Mouse (Mus musculus) heart, postnatal 36 days (tissue): ENCODE data around the gene Col5a1. TPM values are rescaled to one million over a fixed set of nuclear protein-coding genes. Genes with fewer than 3 reads are reported as not detected.

Experiments
- DNase-seq, 2 experiments: peaks; one replicate each; pipeline ENCODE4 v3.0.0; 2021 to 2022
- intact Hi-C: fragments of 180-260 bp; cut with DNase I; formaldehyde crosslinking; loops from one replicate; pipeline ENCODE4 v1.15.1; 2025
- total RNA-seq, 2 experiments: library from RNA; stranded (reverse); gene quantifications; 2 replicates each; pipeline ENCODE4 v1.2.3; 2021

The Col5a1 gene
- total RNA-seq, 2 experiments from 2014 or later: 35.8 to 42.4 TPM

- DNase-seq: no peak
- intact Hi-C loops: no loop called here
Observed at GRCm38 (mm10) chr2:27883276-27883675, 2.9 kb upstream of the Col5a1 start.

GRCm38 (mm10) chr2:27885456-27886147 is 623 bp upstream of the Col5a1 start:
- intact Hi-C loops: loop anchor here (5.0 kb wide), 1 partner anchor 333 kb away; no protein-coding TSS in a partner anchor
- no peak for DNase-seq

- DNase-seq: peak; percentile 56 to 58
- intact Hi-C loops: loop anchor here (1.0 to 5.0 kb wide), 2 partner anchors 115 to 335 kb away; no protein-coding TSS in a partner anchor
Observed at GRCm38 (mm10) chr2:27886608-27887460, 609 bp downstream of the Col5a1 start.

GRCm38 (mm10) chr2:27887461-27888264 is 1.4 kb downstream of the Col5a1 start:
- intact Hi-C loops: loop anchor here (1.0 to 5.0 kb wide), 2 partner anchors 115 to 335 kb away; no protein-coding TSS in a partner anchor
- DNase-seq: no peak

GRCm38 (mm10) chr2:27888603-27889545 is 2.6 kb downstream of the Col5a1 start:
- intact Hi-C loops: loop anchor here (5.0 kb wide), 1 partner anchor 337 kb away; no protein-coding TSS in a partner anchor
- peak; percentile 39 to 61 for DNase-seq

GRCm38 (mm10) chr2:27891922-27892541 is 5.8 kb downstream of the Col5a1 start:
- intact Hi-C loops: no loop called here
- DNase-seq: no peak

- no peak for DNase-seq
- intact Hi-C loops: no loop called here
Observed at GRCm38 (mm10) chr2:27893015-27893414, 6.8 kb downstream of the Col5a1 start.

- no peak for DNase-seq
- intact Hi-C loops: no loop called here
Observed at GRCm38 (mm10) chr2:27894986-27895385, 8.8 kb downstream of the Col5a1 start.

GRCm38 (mm10) chr2:27895648-27896047 is 9.4 kb downstream of the Col5a1 start:
- intact Hi-C loops: no loop called here
- no peak for DNase-seq

- intact Hi-C loops: no loop called here
- DNase-seq: peak; percentile 58 to 59
Observed at GRCm38 (mm10) chr2:27897161-27897560, 10.9 kb downstream of the Col5a1 start.

GRCm38 (mm10) chr2:27899894-27900293 is 13.7 kb downstream of the Col5a1 start:
- intact Hi-C loops: no loop called here
- peak; percentile 58 to 65 for DNase-seq

- no peak for DNase-seq
- intact Hi-C loops: no loop called here
Observed at GRCm38 (mm10) chr2:27901076-27901475, 14.9 kb downstream of the Col5a1 start.

- no peak for DNase-seq
- intact Hi-C loops: no loop called here
Observed at GRCm38 (mm10) chr2:27901525-27902245, 15.5 kb downstream of the Col5a1 start.

GRCm38 (mm10) chr2:27902318-27902717 is 16.1 kb downstream of the Col5a1 start:
- DNase-seq: no peak
- intact Hi-C loops: no loop called here

GRCm38 (mm10) chr2:27905411-27905810 is 19.2 kb downstream of the Col5a1 start:
- DNase-seq: no peak
- intact Hi-C loops: no loop called here

- intact Hi-C loops: no loop called here
- DNase-seq: no peak
Observed at GRCm38 (mm10) chr2:27910501-27910900, 24.3 kb downstream of the Col5a1 start.

GRCm38 (mm10) chr2:27912546-27913275 is 26.5 kb downstream of the Col5a1 start:
- intact Hi-C loops: no loop called here

GRCm38 (mm10) chr2:27915726-27916125 is 29.5 kb downstream of the Col5a1 start:
- intact Hi-C loops: no loop called here
- no peak for DNase-seq

More at GRCm38 (mm10) chr2:27912546-27913275, 26.5 kb downstream of the Col5a1 start:
- peak in 1 of 2 experiments; percentile 39 for DNase-seq
